Mouse (Mus musculus) heart, embryonic 13.5 days (tissue): ENCODE results near the gene Zfp335. TPM values are rescaled to one million over a fixed set of nuclear protein-coding genes. Genes with fewer than 3 reads are reported as not detected.

Experiments
- ATAC-seq: fragments of 200-750 bp; cut with Nextera tagmentation; 2 replicates; pipeline ENCODE4 v1.8.0; 2017; ENCODE audit warnings: moderate TSS enrichment; ENCODE audit not compliant: insufficient number of reproducible peaks, low FRiP score, low TSS enrichment; ENCODE audit errors: extremely low read depth
- H3K27ac ChIP-seq: fragments of 300-500 bp; sonication (generic); replicated peaks from 2 replicates; pipeline ENCODE4 v1.5.1; 2015; ENCODE audit warnings: moderate library complexity, mild to moderate bottlenecking, inconsistent platforms
- H3K27me3 ChIP-seq: fragments of 300-500 bp; sonication (generic); replicated peaks from 2 replicates; pipeline ENCODE4 v1.6.1; 2015; ENCODE audit warnings: mild to moderate bottlenecking, inconsistent platforms
- H3K36me3 ChIP-seq: fragments of 300-500 bp; sonication (generic); 2 replicates; pipeline ENCODE4 v1.6.1; 2015; ENCODE audit warnings: mild to moderate bottlenecking, inconsistent platforms
- H3K4me1 ChIP-seq: fragments of 300-500 bp; sonication (generic); 2 replicates; pipeline ENCODE4 v1.6.1; 2015; ENCODE audit warnings: inconsistent platforms
- H3K4me2 ChIP-seq: fragments of 300-500 bp; sonication (generic); 2 replicates; pipeline ENCODE4 v1.6.1; 2015; ENCODE audit warnings: inconsistent platforms, mild to moderate bottlenecking, moderate library complexity
- H3K4me3 ChIP-seq: fragments of 300-500 bp; sonication (generic); 2 replicates; pipeline ENCODE4 v1.5.1; 2015; ENCODE audit warnings: moderate library complexity, mild to moderate bottlenecking, inconsistent platforms
- H3K9ac ChIP-seq: fragments of 300-500 bp; sonication (generic); 2 replicates; pipeline ENCODE4 v1.6.1; 2015; ENCODE audit warnings: inconsistent platforms, mild to moderate bottlenecking, moderate library complexity
- H3K9me3 ChIP-seq: fragments of 300-500 bp; sonication (generic); 2 replicates; pipeline ENCODE4 v1.6.1; 2016; ENCODE audit warnings: inconsistent platforms
- WGBS: fragments of 180-500 bp; shearing (Covaris S2); methylation state at CpG from one replicate; pipeline ENCODE4 v1.1.7; 2015; ENCODE audit warnings: mixed read lengths; 5-methylcytosine and 5-hydroxymethylcytosine counted together
- polyA plus RNA-seq: library from polyadenylated mRNA; unstranded; fragments of >200 nt; fragmentation: Nextera tagmentation; extraction: Ambion mirVana; gene quantifications from 2 replicates; pipeline ENCODE4 v1.2.1, GENCODE M21; 2015

The Zfp335 gene
- polyA plus RNA-seq, 1 experiment from 2014 or later: 9.2 TPM

- Histone ChIP-seq H3K4me2 (no peak overlapping the region), H3K36me3 (peaks cover 64% of the 10 kb centered on the region), H3K27ac (no peak overlapping the region), H3K4me3 (no peak overlapping the region), H3K4me1 (peaks cover 24% of the 10 kb centered on the region), H3K9ac (no peak overlapping the region), H3K9me3 (peaks cover 7% of the 10 kb centered on the region), H3K27me3 (no peaks in the 10 kb centered on the region)
- 87% methylated on average over 5 of the region's 5 CpGs for WGBS
- no peak for ATAC-seq
Observed at GRCm38 (mm10) chr2:164908011-164908410, 3.5 kb downstream of the Zfp335 start.

GRCm38 (mm10) chr2:164907511-164907910 is 4.0 kb downstream of the Zfp335 start:
- H3K4me1 ChIP-seq: peaks cover 21% of the 10 kb centered on the region
- 97% methylated on average over 12 of the region's 12 CpGs for WGBS
- no peak for ATAC-seq
- H3K9ac ChIP-seq: no peak overlapping the region
- peaks cover 7% of the 10 kb centered on the region for H3K9me3 ChIP-seq
- peaks cover 69% of the 10 kb centered on the region for H3K36me3 ChIP-seq
- H3K4me2 ChIP-seq: no peak overlapping the region
- no peaks in the 10 kb centered on the region for H3K27me3 ChIP-seq
- H3K27ac ChIP-seq: no peak overlapping the region
- no peak overlapping the region for H3K4me3 ChIP-seq

GRCm38 (mm10) chr2:164906071-164906470 is 5.5 kb downstream of the Zfp335 start:
- no peak overlapping the region for H3K27ac ChIP-seq
- no peaks in the 10 kb centered on the region for H3K27me3 ChIP-seq
- peaks cover 83% of the 10 kb centered on the region for H3K36me3 ChIP-seq
- H3K4me3 ChIP-seq: no peak overlapping the region
- H3K4me1 ChIP-seq: peaks cover 16% of the 10 kb centered on the region
- ATAC-seq: no peak
- no peak overlapping the region for H3K4me2 ChIP-seq
- 95% methylated on average over 4 of the region's 4 CpGs for WGBS
- H3K9me3 ChIP-seq: peaks cover 7% of the 10 kb centered on the region
- H3K9ac ChIP-seq: no peak overlapping the region

GRCm38 (mm10) chr2:164903496-164903895 is 8.1 kb downstream of the Zfp335 start:
- Histone ChIP-seq H3K9ac (no peak overlapping the region), H3K36me3 (peaks cover 100% of the 10 kb centered on the region), H3K9me3 (peaks cover 7% of the 10 kb centered on the region), H3K4me2 (no peak overlapping the region), H3K27me3 (no peaks in the 10 kb centered on the region), H3K4me3 (no peak overlapping the region), H3K4me1 (no peaks in the 10 kb centered on the region), H3K27ac (no peak overlapping the region)
- WGBS: 80% methylated on average over 1 of the region's 1 CpGs
- ATAC-seq: no peak

GRCm38 (mm10) chr2:164901380-164901779 is 10.2 kb downstream of the Zfp335 start:
- H3K9me3 ChIP-seq: peaks cover 5% of the 10 kb centered on the region
- H3K27me3 ChIP-seq: no peaks in the 10 kb centered on the region
- WGBS: 92% methylated on average over 13 of the region's 13 CpGs
- ATAC-seq: no peak
- H3K4me2 ChIP-seq: no peak overlapping the region
- H3K9ac ChIP-seq: no peak overlapping the region
- H3K4me3 ChIP-seq: no peak overlapping the region
- no peak overlapping the region for H3K27ac ChIP-seq
- H3K4me1 ChIP-seq: no peaks in the 10 kb centered on the region
- peaks cover 100% of the 10 kb centered on the region for H3K36me3 ChIP-seq

GRCm38 (mm10) chr2:164899723-164900459 is 11.7 kb downstream of the Zfp335 start:
- no peak overlapping the region for H3K27ac ChIP-seq
- H3K36me3 ChIP-seq: peaks cover 100% of the 10 kb centered on the region

GRCm38 (mm10) chr2:164899034-164899433 is 12.5 kb downstream of the Zfp335 start:
- no peaks in the 10 kb centered on the region for H3K4me1 ChIP-seq
- no peak overlapping the region for H3K4me2 ChIP-seq
- H3K9ac ChIP-seq: no peak overlapping the region
- no peak overlapping the region for H3K4me3 ChIP-seq
- H3K27me3 ChIP-seq: no peaks in the 10 kb centered on the region
- 86% methylated on average over 15 of the region's 15 CpGs for WGBS
- ATAC-seq: no peak
- H3K36me3 ChIP-seq: peaks cover 100% of the 10 kb centered on the region
- H3K9me3 ChIP-seq: no peaks in the 10 kb centered on the region
- H3K27ac ChIP-seq: no peak overlapping the region

More at GRCm38 (mm10) chr2:164899723-164900459, 11.7 kb downstream of the Zfp335 start:
- no peaks in the 10 kb centered on the region for H3K9me3 ChIP-seq
- H3K4me1 ChIP-seq: no peaks in the 10 kb centered on the region
- ATAC-seq: no peak
- H3K4me3 ChIP-seq: no peak overlapping the region
- no peak overlapping the region for H3K9ac ChIP-seq
- WGBS: 89% methylated on average over 16 of the region's 16 CpGs
- H3K4me2 ChIP-seq: no peak overlapping the region
- no peaks in the 10 kb centered on the region for H3K27me3 ChIP-seq

- Histone ChIP-seq H3K4me1 (no peaks in the 10 kb centered on the region), H3K4me2 (no peak overlapping the region), H3K9ac (no peak overlapping the region), H3K4me3 (no peak overlapping the region), H3K36me3 (peaks cover 100% of the 10 kb centered on the region), H3K9me3 (no peaks in the 10 kb centered on the region), H3K27ac (no peak overlapping the region), H3K27me3 (no peaks in the 10 kb centered on the region)
- ATAC-seq: no peak
- WGBS: 89% methylated on average over 7 of the region's 7 CpGs
Observed at GRCm38 (mm10) chr2:164898008-164898407, 13.5 kb downstream of the Zfp335 start.

- H3K4me2 ChIP-seq: no peak overlapping the region
- no peak for ATAC-seq
- no peaks in the 10 kb centered on the region for H3K27me3 ChIP-seq
- no peak overlapping the region for H3K9ac ChIP-seq
- H3K9me3 ChIP-seq: no peaks in the 10 kb centered on the region
- H3K27ac ChIP-seq: no peak overlapping the region
- no peaks in the 10 kb centered on the region for H3K4me1 ChIP-seq
- H3K36me3 ChIP-seq: peaks cover 100% of the 10 kb centered on the region
- no peak overlapping the region for H3K4me3 ChIP-seq
- WGBS: 95% methylated on average over 6 of the region's 6 CpGs
Observed at GRCm38 (mm10) chr2:164895885-164896284, 15.7 kb downstream of the Zfp335 start.

- no peaks in the 10 kb centered on the region for H3K27me3 ChIP-seq
- WGBS: 80% methylated on average over 1 of the region's 1 CpGs
- no peak overlapping the region for H3K4me3 ChIP-seq
- H3K36me3 ChIP-seq: peaks cover 100% of the 10 kb centered on the region
- H3K9me3 ChIP-seq: no peaks in the 10 kb centered on the region
- no peak overlapping the region for H3K27ac ChIP-seq
- no peaks in the 10 kb centered on the region for H3K4me1 ChIP-seq
- ATAC-seq: no peak
- no peak overlapping the region for H3K4me2 ChIP-seq
- H3K9ac ChIP-seq: no peak overlapping the region
Observed at GRCm38 (mm10) chr2:164894644-164895043, 16.9 kb downstream of the Zfp335 start.

- H3K4me3 ChIP-seq: no peak overlapping the region
- ATAC-seq: no peak
- H3K9me3 ChIP-seq: no peaks in the 10 kb centered on the region
- H3K9ac ChIP-seq: no peak overlapping the region
- H3K36me3 ChIP-seq: peaks cover 100% of the 10 kb centered on the region
- no peak overlapping the region for H3K4me2 ChIP-seq
- H3K27me3 ChIP-seq: no peaks in the 10 kb centered on the region
- no peaks in the 10 kb centered on the region for H3K4me1 ChIP-seq
- H3K27ac ChIP-seq: no peak overlapping the region
- WGBS: 60% methylated on average over 5 of the region's 5 CpGs
Observed at GRCm38 (mm10) chr2:164894048-164894447, 17.5 kb downstream of the Zfp335 start.

GRCm38 (mm10) chr2:164892696-164893216 is 18.8 kb downstream of the Zfp335 start:
- Histone ChIP-seq H3K4me3 (no peak overlapping the region), H3K9me3 (no peaks in the 10 kb centered on the region), H3K27ac (no peak overlapping the region), H3K27me3 (no peaks in the 10 kb centered on the region), H3K9ac (no peak overlapping the region), H3K4me1 (no peaks in the 10 kb centered on the region), H3K4me2 (no peak overlapping the region), H3K36me3 (peaks cover 100% of the 10 kb centered on the region)
- ATAC-seq: no peak
- 87% methylated on average over 6 of the region's 6 CpGs for WGBS
